Mouse (Mus musculus) limb, embryonic 13.5 days (tissue): Measurements from ENCODE around the gene Arhgap20. TPM values are rescaled to one million over a fixed set of nuclear protein-coding genes. Genes with fewer than 3 reads are reported as not detected.

Experiments
- ATAC-seq: fragments of 200-750 bp; cut with Nextera tagmentation; 2 replicates; pipeline ENCODE4 v1.8.0; 2017; ENCODE audit warnings: low read depth, moderate number of reproducible peaks, moderate TSS enrichment; ENCODE audit not compliant: low FRiP score
- H3K27ac ChIP-seq: fragments of 300-500 bp; sonication (generic); 2 replicates; pipeline ENCODE4 v1.5.1; 2015; ENCODE audit warnings: inconsistent platforms, mild to moderate bottlenecking, moderate library complexity
- H3K27me3 ChIP-seq: fragments of 300-500 bp; sonication (generic); 2 replicates; pipeline ENCODE4 v1.6.1; 2015; ENCODE audit warnings: mild to moderate bottlenecking, inconsistent platforms
- H3K36me3 ChIP-seq: fragments of 300-500 bp; sonication (generic); 2 replicates; pipeline ENCODE4 v1.6.1; 2015; ENCODE audit warnings: inconsistent platforms, mild to moderate bottlenecking, moderate library complexity
- H3K4me1 ChIP-seq: fragments of 300-500 bp; sonication (generic); 2 replicates; pipeline ENCODE4 v1.6.1; 2015; ENCODE audit warnings: inconsistent platforms
- H3K4me2 ChIP-seq: fragments of 300-500 bp; sonication (generic); replicated peaks from 2 replicates; pipeline ENCODE4 v1.6.1; 2015; ENCODE audit warnings: inconsistent platforms, mild to moderate bottlenecking, moderate library complexity
- H3K4me3 ChIP-seq: fragments of 300-500 bp; sonication (generic); 2 replicates; pipeline ENCODE4 v1.5.1; 2015; ENCODE audit warnings: moderate library complexity, mild to moderate bottlenecking, inconsistent platforms
- H3K9ac ChIP-seq: fragments of 300-500 bp; sonication (generic); 2 replicates; pipeline ENCODE4 v1.6.1; 2015; ENCODE audit warnings: mild to moderate bottlenecking, inconsistent platforms
- H3K9me3 ChIP-seq: fragments of 300-500 bp; sonication (generic); 2 replicates; pipeline ENCODE4 v1.6.1; 2016; ENCODE audit warnings: inconsistent platforms
- WGBS: fragments of 180-500 bp; shearing (Covaris S2); methylation state at CpG from one replicate; pipeline ENCODE4 v1.1.7; 2015; 5-methylcytosine and 5-hydroxymethylcytosine counted together
- polyA plus RNA-seq: library from polyadenylated mRNA; unstranded; fragments of >200 nt; fragmentation: Nextera tagmentation; extraction: Ambion mirVana; gene quantifications from 2 replicates; pipeline ENCODE4 v1.2.1, GENCODE M21; 2015

Gene Arhgap20
- polyA plus RNA-seq, 1 experiment from 2014 or later: 10.7 TPM

- 0 out of 2 replicates have a peak, but pooled peaks cover 4% of the 10 kb centered on the region for H3K9me3 ChIP-seq
- no peak overlapping the region for H3K4me3 ChIP-seq
- H3K27ac ChIP-seq: no peak overlapping the region
- no peak for ATAC-seq
- H3K27me3 ChIP-seq: no peaks in the 10 kb centered on the region
- peaks cover 12% of the 10 kb centered on the region for H3K4me1 ChIP-seq
- H3K36me3 ChIP-seq: no peaks in the 10 kb centered on the region
- H3K9ac ChIP-seq: no peak overlapping the region
- H3K4me2 ChIP-seq: peak overlapping the region; percentile 21
- WGBS: 75% methylated on average over 4 of the region's 4 CpGs
These were observed 116.7 kb downstream of the Arhgap20 start for GRCm38 (mm10) chr9:51881881-51882280.

GRCm38 (mm10) chr9:51883319-51883718, 118.2 kb downstream of the Arhgap20 start:
- Histone ChIP-seq H3K4me2 (no peak overlapping the region), H3K4me3 (no peak overlapping the region), H3K9ac (no peak overlapping the region), H3K36me3 (no peaks in the 10 kb centered on the region), H3K27ac (no peak overlapping the region), H3K4me1 (peaks cover 12% of the 10 kb centered on the region), H3K27me3 (no peaks in the 10 kb centered on the region), H3K9me3 (0 out of 2 replicates have a peak, but pooled peaks cover 4% of the 10 kb centered on the region)
- WGBS: 74% methylated on average over 4 of the region's 4 CpGs
- ATAC-seq: no peak

GRCm38 (mm10) chr9:51892921-51893320, 127.8 kb downstream of the Arhgap20 start:
- Histone ChIP-seq H3K9ac (no peak overlapping the region), H3K4me3 (no peak overlapping the region), H3K9me3 (no peaks in the 10 kb centered on the region), H3K36me3 (no peaks in the 10 kb centered on the region), H3K4me1 (no peaks in the 10 kb centered on the region), H3K27ac (no peak overlapping the region), H3K4me2 (no peak overlapping the region), H3K27me3 (no peaks in the 10 kb centered on the region)
- no peak for ATAC-seq
- 98% methylated on average over 1 of the region's 1 CpGs for WGBS

Other genes with a start within 250 kb of the Arhgap20 start
- 63.6 and 64.3 TPM in 2 replicates for gene Fdx1, start 198.2 kb downstream of the Arhgap20 start, polyA plus RNA-seq